Mouse (Mus musculus): ENCODE measurements at regions not wholly inside any gene's neighbourhood (a gene's known extent, or its start where the extent isn't known, plus 50 kb on each side); places are given as distances from the start of the nearest gene placed in this dataset.
A peak's percentile ranks its signal among the peaks of the same experiment; 100 is the strongest.

- DNase-seq, result no peak
These were observed 63.6 kb downstream of the Cd2 start for GRCm38 (mm10) chr3:101224091-101224490.

- no peak for DNase-seq
These were observed 67.8 kb downstream of the Cd2 start for GRCm38 (mm10) chr3:101219897-101220296.

GRCm38 (mm10) chr3:101216711-101217110 is 71.0 kb downstream of the Cd2 start:
- no peak for DNase-seq

- no peak for DNase-seq
These were observed 74.6 kb downstream of the Cd2 start for GRCm38 (mm10) chr3:101213212-101213562.

GRCm38 (mm10) chr3:101212403-101213211 is 75.1 kb downstream of the Cd2 start:
- DNase-seq, result no peak

GRCm38 (mm10) chr3:101211936-101212335 is 75.8 kb downstream of the Cd2 start:
- DNase-seq, result no peak

GRCm38 (mm10) chr3:101209546-101209945 is 78.2 kb downstream of the Cd2 start:
- DNase-seq, result no peak

- DNase-seq, result no peak
These were observed 79.0 kb downstream of the Cd2 start for GRCm38 (mm10) chr3:101208751-101209150.

- DNase-seq, result peak; percentile 4
These were observed 81.6 kb downstream of the Cd2 start for GRCm38 (mm10) chr3:101206172-101206571.

GRCm38 (mm10) chr3:101194725-101195124 is 84.6 kb upstream of the Ptgfrn start:
- DNase-seq, result no peak

GRCm38 (mm10) chr3:101194319-101194718 is 84.2 kb upstream of the Ptgfrn start:
- DNase-seq, result no peak

GRCm38 (mm10) chr3:101191298-101191986 is 81.4 kb upstream of the Ptgfrn start:
- no peak for DNase-seq

- no peak for DNase-seq
These were observed 71.9 kb upstream of the Ptgfrn start for GRCm38 (mm10) chr3:101181958-101182357.

GRCm38 (mm10) chr3:101173954-101174353 is 63.9 kb upstream of the Ptgfrn start:
- DNase-seq, result no peak

- no peak for DNase-seq
These were observed 60.2 kb upstream of the Ptgfrn start for GRCm38 (mm10) chr3:101170037-101171019.

- DNase-seq, result no peak
These were observed 56.9 kb upstream of the Ptgfrn start for GRCm38 (mm10) chr3:101167026-101167425.

- no peak for DNase-seq
These were observed 56.5 kb upstream of the Ptgfrn start for GRCm38 (mm10) chr3:101166580-101166979.

GRCm38 (mm10) chr3:101165261-101165660 is 55.2 kb upstream of the Ptgfrn start:
- DNase-seq, result no peak

GRCm38 (mm10) chr3:101164771-101165170 is 54.7 kb upstream of the Ptgfrn start:
- DNase-seq, result no peak

GRCm38 (mm10) chr3:101163991-101164434 is 53.9 kb upstream of the Ptgfrn start:
- DNase-seq, result no peak

GRCm38 (mm10) chr3:101163160-101163990 is 53.3 kb upstream of the Ptgfrn start:
- no peak for DNase-seq

- no peak for DNase-seq
These were observed 52.6 kb upstream of the Ptgfrn start for GRCm38 (mm10) chr3:101162536-101163159.

Measured in cerebellum, adult 11 months (tissue).